Mouse (Mus musculus) kidney, adult 2 months (tissue): ENCODE measurements around the gene Fhl5.

Source experiments
- CTCF ChIP-seq: fragments of 200-500 bp; conservative IDR thresholded peaks from 2 replicates; pipeline ENCODE4 v1.5.1; 2011; ENCODE audit warnings: low read depth, mild to moderate bottlenecking, control low read depth, low read length, moderate library complexity, mixed read lengths; ENCODE audit not compliant: insufficient read depth, insufficient read length
- POLR2A ChIP-seq: fragments of 200-500 bp; IDR thresholded peaks from one replicate; pipeline ENCODE4 v1.6.1; 2011; ENCODE audit warnings: low read depth, low read length, control low read depth

GRCm38 (mm10) chr4:25179617-25180208 lies 63.0 kb downstream of the Fhl5 start:
- TF ChIP-seq POLR2A (no peak), CTCF (no peak; the same call in 1 of the 2 replicates)
